Mouse (Mus musculus) heart, adult 18-20 months (tissue): ENCODE data around the gene Rpap3. TPM values are rescaled to one million over a fixed set of nuclear protein-coding genes. Genes with fewer than 3 reads are reported as not detected.
"Not testable (repeated sequence)": the region's sequence is repeated elsewhere in the genome, so short reads cannot be mapped to it uniquely, and the experiment has no call there.

ENCODE experiments used
- DNase-seq, 2 experiments: peaks; one replicate each; pipeline ENCODE4 v3.0.0; 2021 to 2022; ENCODE audit warnings: mixed read lengths in 1 of 2
- total RNA-seq, 2 experiments: library from RNA; stranded (reverse); gene quantifications; 2 replicates each; pipeline ENCODE4 v1.2.3; 2021

The Rpap3 gene
- total RNA-seq, 2 experiments from 2014 or later, result 14.5 to 15.7 TPM

- no peak for DNase-seq
Measured at GRCm38 (mm10) chr15:97684118-97684517, 21.5 kb downstream of the Rpap3 start.

DNA sequence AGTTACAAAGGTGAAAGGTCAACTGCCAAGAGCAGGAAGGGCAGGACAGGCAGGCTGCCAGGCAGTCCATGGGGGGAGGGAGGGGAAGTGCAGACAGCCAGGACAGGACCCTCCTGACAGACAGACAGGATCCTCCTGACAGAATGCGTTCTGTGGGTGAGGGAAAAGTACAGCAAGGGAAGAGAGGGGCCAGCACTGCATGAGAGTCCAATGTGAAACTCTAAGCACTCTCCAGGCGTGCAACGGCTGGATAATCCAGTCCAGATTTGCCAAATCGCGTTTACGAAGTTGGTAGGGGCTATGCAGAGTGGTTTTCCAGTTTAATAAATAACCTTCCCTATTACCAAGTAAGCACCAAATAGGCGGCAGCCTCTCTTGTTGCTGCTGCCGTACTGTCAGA lies 23.6 kb downstream of the Rpap3 start:
- no peak for DNase-seq

DNA sequence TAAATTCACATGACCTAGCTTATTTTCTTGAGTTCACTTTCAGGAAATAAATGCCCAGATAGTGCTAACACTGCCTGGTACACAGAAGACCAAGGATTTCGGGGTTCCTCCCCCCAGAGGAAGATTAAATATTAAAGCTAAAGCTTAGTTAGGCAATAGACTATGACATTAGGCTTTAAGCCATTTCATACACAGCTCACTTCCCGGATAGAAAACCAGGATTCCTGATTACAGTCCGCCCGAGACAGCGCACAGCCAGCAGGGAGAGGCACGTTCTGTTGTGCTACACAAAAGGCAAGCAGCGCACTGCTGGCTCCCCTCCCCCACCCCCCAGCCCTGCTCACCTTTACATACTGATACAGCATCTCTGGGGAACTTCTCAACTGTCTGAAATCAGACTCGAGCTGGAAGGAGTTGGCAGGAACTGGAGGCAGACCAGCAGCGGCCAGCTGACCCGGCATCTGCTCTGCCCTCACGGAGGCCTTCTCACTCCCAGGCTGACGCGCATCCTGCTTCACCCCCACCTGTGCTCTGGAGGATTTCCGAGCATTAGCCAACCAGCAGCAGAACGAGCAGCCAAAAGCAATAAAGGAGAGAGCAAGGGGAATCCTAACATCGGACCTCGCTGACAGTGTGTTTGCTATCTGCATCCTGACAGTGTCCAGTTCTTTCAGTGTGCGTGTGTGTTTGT lies 25.5 kb downstream of the Rpap3 start:
- DNase-seq, result no peak

GRCm38 (mm10) chr15:97677341-97677740 lies 28.3 kb downstream of the Rpap3 start:
- no peak for DNase-seq

- no peak for DNase-seq
Measured at GRCm38 (mm10) chr15:97675927-97676326, 29.7 kb downstream of the Rpap3 start.

DNA sequence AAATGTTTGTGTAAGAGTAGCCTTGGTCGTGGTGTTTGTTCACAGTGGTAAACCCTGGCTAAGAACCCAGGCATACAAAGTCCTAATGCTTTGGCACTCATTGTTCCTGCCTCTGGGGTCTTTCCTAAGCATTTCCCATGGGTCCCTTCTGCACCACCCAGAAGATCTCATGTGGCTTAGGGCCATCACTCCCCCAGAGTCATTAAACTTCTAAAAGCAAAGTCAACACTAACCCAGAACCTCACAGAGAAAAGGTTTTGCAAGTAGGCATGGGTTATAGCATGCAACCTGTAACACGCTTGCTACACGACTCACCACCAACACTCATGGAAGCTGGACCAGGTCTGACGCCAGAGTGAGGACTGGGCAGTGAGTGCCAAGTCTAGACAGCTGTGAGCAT lies 31.2 kb downstream of the Rpap3 start:
- no peak for DNase-seq

DNA sequence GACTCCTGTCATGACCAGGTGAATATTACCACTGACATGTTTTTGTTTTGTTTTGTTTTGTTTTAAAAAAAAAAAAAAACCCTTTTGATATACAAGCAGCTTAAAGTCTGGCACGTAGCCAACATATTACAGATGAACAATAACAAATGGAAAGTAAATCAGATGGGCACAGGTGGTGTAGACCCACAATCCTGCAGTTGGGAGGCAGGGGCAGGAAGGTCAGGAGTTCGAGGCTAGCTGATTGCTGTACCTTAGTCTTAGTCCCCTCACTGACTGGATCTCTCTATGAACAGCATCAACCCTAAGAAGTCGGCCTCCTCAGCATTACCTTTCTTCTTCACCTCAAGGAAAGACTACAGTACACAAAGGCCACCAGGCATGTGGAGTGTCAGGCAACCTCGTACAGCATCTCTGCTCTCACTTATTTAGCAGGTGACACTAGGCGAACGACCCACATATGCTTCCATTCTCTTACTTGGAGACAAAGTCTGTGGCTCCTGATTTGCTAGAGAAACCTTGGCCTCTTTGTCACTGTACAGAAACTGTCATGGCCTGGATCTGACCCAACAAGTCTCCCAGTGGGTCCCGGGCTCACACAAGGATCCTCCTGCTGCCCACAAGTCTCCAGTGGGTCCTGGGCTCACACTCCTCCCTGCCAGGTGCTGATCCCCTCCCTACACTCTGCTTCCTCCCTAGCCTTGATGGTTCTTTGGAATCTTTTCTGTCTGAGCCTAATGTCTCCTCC lies 32.2 kb downstream of the Rpap3 start:
- no peak for DNase-seq

DNA sequence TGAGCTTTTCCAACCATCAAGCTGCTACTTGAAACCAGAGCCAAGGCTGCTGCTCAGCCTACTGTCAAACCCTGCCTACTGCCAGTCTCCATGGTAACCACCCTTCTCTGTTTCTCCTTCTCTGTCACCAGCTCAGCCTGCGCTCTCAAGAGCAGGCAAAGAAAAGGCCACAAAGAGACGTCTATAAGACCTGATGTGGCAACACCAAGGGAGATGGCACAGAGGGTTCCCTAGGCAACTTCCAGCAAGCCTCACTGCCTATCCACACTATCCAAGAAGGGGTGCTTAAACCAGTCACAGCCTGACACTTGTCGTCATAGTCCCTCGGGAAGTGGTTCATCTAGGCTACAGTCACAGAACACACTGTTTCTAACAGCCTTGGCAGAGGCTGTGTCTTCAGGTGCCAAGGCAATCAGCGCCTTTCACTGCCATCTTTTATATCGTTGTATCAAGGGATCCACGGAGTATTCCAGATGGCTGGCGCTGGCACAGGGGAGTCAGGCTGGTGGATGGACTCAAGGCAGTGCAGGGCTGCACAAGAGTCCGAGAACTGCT lies 33.3 kb downstream of the Rpap3 start:
- no peak for DNase-seq

GRCm38 (mm10) chr15:97670554-97670953 lies 35.1 kb downstream of the Rpap3 start:
- DNase-seq, result peak; percentile 39 to 47

DNA sequence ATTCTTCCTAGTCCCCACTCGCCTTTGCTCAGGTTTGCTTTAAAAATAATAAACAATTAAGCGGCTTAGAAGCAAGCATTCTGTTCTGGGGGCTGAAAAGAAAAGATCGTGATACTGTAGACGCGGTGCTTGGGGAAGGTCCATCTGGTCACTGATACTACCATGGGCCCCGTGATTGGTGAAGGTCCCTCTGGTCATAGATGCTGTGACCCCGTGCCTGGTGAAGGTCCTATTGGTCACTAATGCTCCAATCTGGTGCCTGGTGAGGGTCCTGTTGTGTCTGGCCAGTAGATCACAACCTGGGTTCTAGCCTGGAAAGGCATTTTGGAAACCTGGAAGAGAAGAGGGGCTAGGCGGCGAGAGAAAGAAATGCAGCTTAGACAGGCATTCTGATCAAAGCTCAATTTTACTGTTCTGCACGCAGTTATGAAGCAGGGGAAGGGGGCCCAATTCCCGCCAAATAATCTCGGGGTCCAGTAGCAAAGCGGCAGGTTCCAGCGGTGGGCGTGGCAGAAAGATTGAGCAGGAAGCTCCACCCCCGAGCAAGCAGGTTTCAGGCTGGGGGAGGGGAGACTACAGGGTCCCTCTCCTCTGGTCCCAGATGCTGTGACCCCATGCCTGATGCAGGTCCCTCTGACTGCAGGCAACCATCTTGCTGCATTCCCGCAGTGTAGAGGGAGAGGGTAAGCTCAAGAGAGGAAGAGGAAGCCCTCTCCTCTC lies 37.3 kb downstream of the Rpap3 start:
- DNase-seq, result not testable (repeated sequence)

DNA sequence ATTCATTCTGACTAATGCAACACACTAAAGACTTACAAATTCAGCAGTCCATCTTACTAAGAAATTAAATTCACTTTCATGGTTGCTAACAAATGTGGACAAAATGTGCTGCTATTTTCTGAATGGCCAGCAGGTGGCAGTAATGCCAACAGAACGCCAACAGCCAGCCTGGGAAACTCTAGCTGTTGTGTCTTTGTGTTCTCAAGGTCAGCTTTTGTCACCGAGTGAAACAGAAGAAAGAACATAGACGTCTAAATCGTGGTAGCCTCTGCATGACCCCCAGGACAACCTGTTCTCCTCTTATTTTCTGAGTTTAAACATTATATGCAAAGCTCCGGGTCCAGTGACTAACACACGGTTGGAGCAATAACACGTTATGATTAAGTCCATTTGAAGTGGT lies 38.2 kb downstream of the Rpap3 start:
- DNase-seq, result peak; percentile 46 to 77

- DNase-seq, result no peak
Measured at GRCm38 (mm10) chr15:97666457-97666770, 39.2 kb downstream of the Rpap3 start.

DNA sequence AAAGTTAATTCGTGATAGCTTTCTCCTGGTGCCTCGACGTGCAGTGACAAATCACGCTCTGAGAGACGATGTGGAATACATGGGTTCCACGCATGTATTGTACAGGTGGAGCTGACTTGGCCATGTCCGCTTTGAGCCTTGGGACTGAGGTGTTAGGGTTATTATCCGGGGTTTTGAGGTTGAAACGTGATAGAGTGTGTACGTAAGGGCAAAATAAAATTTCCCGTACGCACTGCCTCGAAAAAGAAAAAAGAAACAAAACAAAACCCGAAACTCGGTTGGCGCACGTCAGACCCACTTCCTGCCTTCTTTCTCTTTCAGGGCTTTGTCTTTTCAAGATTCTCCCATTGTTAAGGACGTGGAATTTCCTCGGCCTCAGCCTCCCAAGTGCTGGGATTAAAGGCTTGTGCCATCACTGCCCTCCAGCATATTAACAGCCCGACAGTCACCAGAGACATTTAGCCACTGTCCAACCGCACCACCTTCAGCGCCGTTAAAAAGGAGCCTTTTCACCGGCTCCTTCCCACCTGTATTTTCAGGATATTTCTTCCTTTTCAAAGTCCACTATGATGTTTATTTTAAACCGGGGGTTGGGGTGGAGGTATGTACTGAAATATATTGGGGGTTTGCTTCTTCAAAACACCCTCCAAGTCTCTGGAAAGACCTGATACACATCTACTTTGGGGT lies 39.7 kb downstream of the Rpap3 start:
- no peak for DNase-seq

GRCm38 (mm10) chr15:97664981-97665668 lies 40.5 kb downstream of the Rpap3 start:
- no peak for DNase-seq

DNA sequence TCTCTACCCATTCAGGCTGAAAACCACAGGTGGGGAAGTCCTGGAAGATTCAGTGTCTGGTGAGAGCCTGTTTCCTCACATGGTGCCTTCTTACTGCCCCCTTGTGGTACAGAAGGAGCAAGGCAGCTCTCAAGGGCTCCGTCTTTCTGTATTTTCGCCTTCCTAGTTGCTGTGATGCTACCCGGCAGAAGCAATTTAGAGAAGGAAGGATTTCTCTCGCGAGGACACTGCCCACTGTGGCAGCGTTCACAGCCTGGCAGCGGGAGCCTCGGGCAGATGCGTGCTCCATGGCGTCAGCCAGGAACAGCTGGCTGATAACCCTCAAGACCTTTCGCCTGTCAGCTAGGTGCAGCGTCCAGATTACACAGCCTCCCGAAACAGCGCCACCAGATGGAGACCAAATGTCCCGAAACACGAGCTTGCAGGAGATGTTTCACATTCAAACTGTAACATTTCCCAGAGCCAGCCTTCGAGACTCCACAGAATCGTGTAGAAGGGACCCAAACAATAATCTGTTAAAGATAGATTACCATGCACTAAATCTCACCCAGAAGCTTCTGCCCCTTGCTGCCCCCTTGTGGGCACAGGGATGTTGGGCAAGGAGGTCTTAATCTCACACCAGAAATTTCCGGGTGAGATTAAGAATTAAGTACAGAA lies 41.7 kb downstream of the Rpap3 start:
- peak; percentile 72 to 87 for DNase-seq

GRCm38 (mm10) chr15:97658755-97659116 lies 46.9 kb downstream of the Rpap3 start:
- no peak for DNase-seq

GRCm38 (mm10) chr15:97657856-97658754 lies 47.5 kb downstream of the Rpap3 start:
- DNase-seq, result no peak

DNA sequence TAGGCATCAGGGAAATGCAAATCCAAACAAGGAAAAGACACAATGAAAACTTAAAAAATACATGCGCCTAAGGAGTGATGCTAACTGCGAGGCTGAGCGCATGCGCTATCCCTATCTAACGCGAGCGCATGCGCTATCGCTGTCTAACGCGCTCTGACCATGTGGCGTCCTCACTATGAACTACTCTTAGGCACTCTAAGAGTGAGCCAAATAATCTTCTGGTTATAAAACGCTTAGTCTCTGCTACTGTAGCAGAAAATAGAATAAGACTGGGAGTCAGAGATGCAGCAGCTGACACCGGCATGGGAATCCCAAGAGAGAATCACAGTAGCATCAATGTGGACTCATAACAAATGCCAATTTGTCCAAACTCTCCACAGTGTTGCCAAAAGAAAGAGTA lies 48.2 kb downstream of the Rpap3 start:
- DNase-seq, result no peak

DNA sequence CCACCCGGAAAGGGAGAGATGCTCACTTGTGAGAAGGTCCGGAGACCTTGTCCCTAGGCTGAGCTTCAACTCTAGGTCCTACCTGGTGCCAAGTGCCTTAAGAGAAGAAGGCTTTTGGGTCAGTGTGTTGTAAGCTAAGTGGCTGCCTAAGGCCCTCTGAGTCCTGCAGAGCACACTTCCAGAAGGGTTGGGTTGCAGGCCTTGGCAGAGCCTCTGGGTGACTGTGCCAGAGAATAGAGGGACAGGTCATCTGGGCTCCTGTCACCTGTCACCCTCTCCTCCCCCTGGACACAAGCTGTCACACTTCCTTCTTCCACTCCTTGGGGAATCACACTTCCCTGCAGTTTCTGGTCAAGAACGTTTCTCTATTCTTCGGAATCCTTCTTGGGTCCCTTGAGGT lies 55.9 kb downstream of the Rpap3 start:
- DNase-seq, result no peak

- no peak for DNase-seq
Measured at GRCm38 (mm10) chr15:97648176-97648575, 57.4 kb downstream of the Rpap3 start.
